ENCODE assay signal across 16 mouse cellular contexts in genomic region chr3:23435016-23435415, GRCm38 (mm10).
"Had no signal": no experiment of that assay in that cellular context is flagged by ENCODE, and none has a peak within 500 bp of the region (broad histone marks: within the 10 kb centered on the region; RNA-seq: fewer than 3 reads in every experiment).

No protein-coding gene starts in this region.

- H3K4me1 ChIP-seq: neural tube, embryonic 13.5 days; neural tube, embryonic 15.5 days; stomach, embryonic 15.5 days had no signal

- H3K4me3 ChIP-seq: neural tube, embryonic 13.5 days; neural tube, embryonic 15.5 days; stomach, embryonic 15.5 days had no signal

- H3K36me3 ChIP-seq: neural tube, embryonic 13.5 days; neural tube, embryonic 15.5 days; stomach, embryonic 15.5 days had no signal

- H3K27ac ChIP-seq: neural tube, embryonic 13.5 days; neural tube, embryonic 15.5 days; stomach, embryonic 15.5 days; stomach, postnatal 0 days had no signal

- H3K4me2 ChIP-seq: neural tube, embryonic 13.5 days; neural tube, embryonic 15.5 days; stomach, embryonic 15.5 days had no signal

- H3K9ac ChIP-seq: neural tube, embryonic 13.5 days; neural tube, embryonic 15.5 days; stomach, embryonic 15.5 days had no signal

- H3K27me3 ChIP-seq: neural tube, embryonic 13.5 days; neural tube, embryonic 15.5 days; stomach, embryonic 15.5 days had no signal

- DNase-seq: retina, postnatal 1 day; right cerebral cortex, adult 18-20 months; right cerebral cortex, postnatal 14 days; right cerebral cortex, postnatal 25 days; right cerebral cortex, postnatal 4 days; spleen, adult 18-20 months; thymus, adult 18-20 months; thymus, adult 2 months; thymus, postnatal 14 days; thymus, postnatal 25 days; thymus, postnatal 36 days; thymus, postnatal 4 days had no signal

- H3K9me3 ChIP-seq: neural tube, embryonic 13.5 days; neural tube, embryonic 15.5 days; stomach, embryonic 15.5 days had no signal
